ENCODE assay signal across 8 mouse cellular contexts in the genomic region with DNA sequence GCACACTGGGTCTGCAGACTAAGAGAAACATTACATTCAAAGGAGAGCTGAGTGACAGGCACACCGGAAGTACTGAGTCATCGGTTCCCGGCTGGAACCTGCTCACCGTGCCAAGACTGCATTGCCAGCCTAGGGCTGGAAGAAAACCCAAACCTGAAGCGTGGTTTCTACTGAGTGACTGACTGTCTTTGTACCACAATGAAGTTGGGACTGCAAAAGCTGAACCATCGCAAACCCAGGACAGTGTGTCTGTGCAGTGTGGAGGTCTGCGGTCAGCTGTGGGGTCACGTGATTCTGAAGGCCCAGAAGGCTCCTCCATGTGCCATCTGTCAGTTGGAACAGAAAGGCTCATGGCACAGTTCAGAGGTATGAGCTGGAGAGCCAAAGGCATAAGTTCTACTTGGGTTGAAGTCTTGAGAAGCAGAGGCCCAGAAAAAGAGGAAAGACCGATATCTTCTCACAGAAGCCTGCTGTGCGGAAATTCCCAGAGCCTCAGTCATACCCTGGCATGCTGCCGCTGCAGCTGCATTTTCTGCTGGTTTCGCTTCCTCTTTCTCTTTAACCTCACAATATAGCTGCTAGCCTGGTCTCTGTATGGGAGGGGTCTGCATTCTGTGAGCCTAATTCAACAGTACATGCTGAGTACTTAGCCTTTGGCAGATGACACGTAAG. TPM values are rescaled to one million over a fixed set of nuclear protein-coding genes. Genes with fewer than 3 reads are reported as not detected.
DNase-seq lines count a peak whose midpoint lies in the region; ATAC-seq and TF ChIP-seq lines count a peak whose summit lies in the region.

No protein-coding gene starts in this region.

- H3K4me3 ChIP-seq in kidney, embryonic 16.5 days (ENCODE audit: low read length), result no peak overlapping the region
- H3K4me3 ChIP-seq in gastrocnemius, adult 2 months, result peak overlapping the region; percentile 36
- no peak overlapping the region for H3K4me3 ChIP-seq in forebrain, embryonic 13.5 days

- no peaks in the 10 kb centered on the region for H3K27me3 ChIP-seq in kidney, embryonic 16.5 days (ENCODE audit: insufficient read depth, low read length)
- no peaks in the 10 kb centered on the region for H3K27me3 ChIP-seq in splenic B cell, adult 2 months (ENCODE audit: control insufficient read depth, insufficient read depth, low read length, poor library complexity, severe bottlenecking)
- H3K27me3 ChIP-seq in forebrain, embryonic 13.5 days, result no peaks in the 10 kb centered on the region

- no peak overlapping the region for H3K9ac ChIP-seq in kidney, embryonic 16.5 days (replicated peaks; ENCODE audit: low read length)
- no peak overlapping the region for H3K9ac ChIP-seq in forebrain, embryonic 13.5 days

- ATAC-seq in kidney, embryonic 16.5 days (ENCODE audit: low FRiP score, low TSS enrichment), result no peak
- no peak for ATAC-seq in forebrain, embryonic 13.5 days

- no peak for TF ChIP-seq CTCF in gastrocnemius, adult 2 months (IDR thresholded peaks at IDR 0.05)

- no peaks in the 10 kb centered on the region for H3K9me3 ChIP-seq in kidney, embryonic 16.5 days (ENCODE audit: low read length)
- no peaks in the 10 kb centered on the region for H3K9me3 ChIP-seq in forebrain, embryonic 13.5 days (replicated peaks)

- DNase-seq in kidney, adult 9 months, result peak; percentile 28
- DNase-seq in adrenal gland, postnatal 14 days, result peak; percentile 71
- DNase-seq in gastrocnemius, adult 2 months, result peak; percentile 72
- peak; percentile 59 to 74 for DNase-seq in layer of hippocampus, adult 18-20 months (ENCODE audit: low spot score in 2 of 2)
- DNase-seq in lung, postnatal 14 days, result peak; percentile 42
- DNase-seq in splenic B cell, adult 2 months (ENCODE audit: low read depth, low spot score), result peak; percentile 91

- no peaks in the 10 kb centered on the region for H3K36me3 ChIP-seq in kidney, embryonic 16.5 days (ENCODE audit: insufficient read depth, low read length)
- H3K36me3 ChIP-seq in splenic B cell, adult 2 months (ENCODE audit: control insufficient read depth, insufficient read depth, low read length, poor library complexity, severe bottlenecking), result no peaks in the 10 kb centered on the region
- H3K36me3 ChIP-seq in forebrain, embryonic 13.5 days (ENCODE audit: poor library complexity, severe bottlenecking), result no peaks in the 10 kb centered on the region

- H3K4me2 ChIP-seq in kidney, embryonic 16.5 days (replicated peaks; ENCODE audit: low read depth, low read length), result no peak overlapping the region
- H3K4me2 ChIP-seq in forebrain, embryonic 13.5 days, result no peak overlapping the region

- H3K27ac ChIP-seq in kidney, embryonic 16.5 days (ENCODE audit: low read length), result no peak overlapping the region
- peak overlapping the region; percentile 74 for H3K27ac ChIP-seq in gastrocnemius, adult 2 months
- no peak overlapping the region for H3K27ac ChIP-seq in forebrain, embryonic 13.5 days

- H3K4me1 ChIP-seq in kidney, embryonic 16.5 days (ENCODE audit: insufficient read depth, low read length), result no peaks in the 10 kb centered on the region
- H3K4me1 ChIP-seq in forebrain, embryonic 13.5 days, result no peaks in the 10 kb centered on the region

- 84% methylated on average over 13 of the region's 13 CpGs for WGBS in kidney, embryonic 16.5 days
- 85% methylated on average over 13 of the region's 13 CpGs for WGBS in forebrain, embryonic 13.5 days

- intact Hi-C loops in gastrocnemius, adult 2 months (cut with DNase I), result no loop called here

RNA-seq across cellular contexts. Expression of gene Mgat4a, which starts 45.1 kb away (rescaled TPM):
- polyA plus RNA-seq in kidney, embryonic 16.5 days (2015; fragmentation: Nextera tagmentation; extraction: Ambion mirVana), result 6.7 and 8.3 TPM in 2 replicates
- 10.6 and 11.2 TPM in 2 replicates for total RNA-seq in adrenal gland, postnatal 14 days (2021)
- total RNA-seq in gastrocnemius, adult 2 months (2021), result 1 to 10 TPM; 2.8 to 8.4 TPM
- 10 to 100 TPM; 30.9 to 31.9 TPM for total RNA-seq in layer of hippocampus, adult 18-20 months (2021)
- polyA plus RNA-seq in forebrain, embryonic 13.5 days (2015; fragmentation: Nextera tagmentation; extraction: Ambion mirVana), result 5.0 and 6.9 TPM in 2 replicates

Comparison
In these comparisons a context has a peak if more than half of its experiments do, and no peak if none do; other contexts are left out.
1. DNase-seq: peak in every context shown above with its lines; median percentile 91 in splenic B cell, adult 2 months; 72 in gastrocnemius, adult 2 months; 71 in adrenal gland, postnatal 14 days; 66 in layer of hippocampus, adult 18-20 months; 42 in lung, postnatal 14 days; 28 in kidney, adult 9 months.